Mouse (Mus musculus) limb, embryonic 14.5 days (tissue): ENCODE measurements around the gene Mfap1b. TPM values are rescaled to one million over a fixed set of nuclear protein-coding genes. Genes with fewer than 3 reads are reported as not detected.
A peak's percentile ranks its signal among the peaks of the same experiment; 100 is the strongest.

Experiments
- ATAC-seq: fragments of 200-750 bp; cut with Nextera tagmentation; 2 replicates; pipeline ENCODE4 v1.8.0; 2017; ENCODE audit warnings: low read depth, moderate number of reproducible peaks, moderate TSS enrichment; ENCODE audit not compliant: low FRiP score
- DNase-seq: peaks from one replicate; pipeline ENCODE4 v3.0.0-alpha.2; 2015; ENCODE audit warnings: low spot score
- H3K27ac ChIP-seq: fragments of 300-500 bp; sonication (generic); replicated peaks from 2 replicates; pipeline ENCODE4 v1.5.1; 2014; ENCODE audit warnings: low read depth, mild to moderate bottlenecking, low read length, moderate library complexity, mixed read lengths
- H3K27me3 ChIP-seq: fragments of 300-500 bp; sonication (generic); 2 replicates; pipeline ENCODE4 v1.6.1; 2014; ENCODE audit warnings: low read length, mixed read lengths; ENCODE audit not compliant: control insufficient read depth, insufficient read depth
- H3K36me3 ChIP-seq: fragments of 300-500 bp; sonication (generic); 2 replicates; pipeline ENCODE4 v1.6.1; 2014; ENCODE audit warnings: mild to moderate bottlenecking, low read length, moderate library complexity, mixed read lengths; ENCODE audit not compliant: control insufficient read depth, insufficient read depth
- H3K4me1 ChIP-seq: fragments of 300-500 bp; sonication (generic); 2 replicates; pipeline ENCODE4 v1.6.1; 2014; ENCODE audit warnings: antibody characterized with exemption, low read length, mixed read lengths; ENCODE audit not compliant: control insufficient read depth, insufficient read depth
- H3K4me2 ChIP-seq: fragments of 300-500 bp; sonication (generic); replicated peaks from 2 replicates; pipeline ENCODE4 v1.6.1; 2014; ENCODE audit warnings: low read depth, mild to moderate bottlenecking, low read length, moderate library complexity; ENCODE audit not compliant: severe bottlenecking
- H3K4me3 ChIP-seq: fragments of 300-500 bp; sonication (generic); replicated peaks from 2 replicates; pipeline ENCODE4 v1.5.1; 2014; ENCODE audit warnings: low read length
- H3K9ac ChIP-seq: fragments of 300-500 bp; sonication (generic); 2 replicates; pipeline ENCODE4 v1.6.1; 2014; ENCODE audit warnings: mild to moderate bottlenecking, low read depth, low read length, moderate library complexity; ENCODE audit not compliant: severe bottlenecking
- H3K9me3 ChIP-seq: fragments of 300-500 bp; sonication (generic); 2 replicates; pipeline ENCODE4 v1.6.1; 2016; ENCODE audit warnings: low read length; ENCODE audit not compliant: control insufficient read depth
- POLR2A ChIP-seq: fragments of 200-500 bp; IDR thresholded peaks from 2 replicates; pipeline ENCODE4 v1.8.0; 2012; ENCODE audit warnings: inconsistent platforms, mild to moderate bottlenecking, moderate library complexity, borderline replicate concordance; ENCODE audit not compliant: insufficient read depth, insufficient read length; ENCODE audit errors: extremely low read depth
- WGBS: fragments of 180-500 bp; shearing (Covaris S2); extraction: QIAGEN DNeasy Blood & Tissue Kit; methylation state at CpG from one replicate; pipeline ENCODE4 v1.1.7; 2014; 5-methylcytosine and 5-hydroxymethylcytosine counted together
- polyA plus RNA-seq, 2 experiments: library from polyadenylated mRNA; depleted of rRNA in 1 of 2; stranded (reverse) in 1 of 2; unstranded in 1 of 2; fragments of >200 nt; fragmentation: Nextera tagmentation in 1 of 2; extraction: Ambion mirVana in 1 of 2; gene quantifications; 2 replicates each; pipeline versions ENCODE4 v1.2.1 to v1.2.3; 2012 to 2014

The Mfap1b gene
- polyA plus RNA-seq, 2 experiments = 16.8 to 54.1 TPM

- Histone ChIP-seq H3K27me3 (no peaks in the 10 kb centered on the region), H3K4me3 (no peak overlapping the region), H3K4me2 (no peak overlapping the region), H3K9me3 (no peaks in the 10 kb centered on the region), H3K4me1 (peaks cover 3% of the 10 kb centered on the region; the same call in 1 of the 2 replicates), H3K27ac (no peak overlapping the region), H3K36me3 (peaks cover 20% of the 10 kb centered on the region), H3K9ac (no peak overlapping the region)
- TF ChIP-seq POLR2A = no peak
- no peak for ATAC-seq
- no peak for DNase-seq
- 69% methylated on average over 2 of the region's 2 CpGs for WGBS
Measured at GRCm38 (mm10) chr2:121460071-121460470, 13.8 kb downstream of the Mfap1b start.

- TF ChIP-seq POLR2A = 0 out of 2 replicates have a peak, but pooled peaks have one; percentile 36
- DNase-seq = peak; percentile 85
- 4% methylated on average over 41 of the region's 41 CpGs for WGBS
- H3K27ac ChIP-seq = peak within 1 kb of the TSS; percentile 67
- H3K9me3 ChIP-seq = no peaks in the 10 kb centered on the region
- peaks cover 44% of the 10 kb centered on the region for H3K36me3 ChIP-seq
- peak; percentile 91 for ATAC-seq
- no peaks in the 10 kb centered on the region for H3K27me3 ChIP-seq
- H3K4me3 ChIP-seq = peak within 1 kb of the TSS; percentile 68
- peak within 1 kb of the TSS; percentile 76 for H3K9ac ChIP-seq
- peak within 1 kb of the TSS; percentile 56 for H3K4me2 ChIP-seq
- peaks cover 3% of the 10 kb centered on the region; the same call in 1 of the 2 replicates for H3K4me1 ChIP-seq
Measured at GRCm38 (mm10) chr2:121456692-121457642, 16.9 kb downstream of the Mfap1b start, which contains the start of gene Serinc4. Gene Serinc4 (minus strand): TSS chr2:121456781.

GRCm38 (mm10) chr2:121455534-121455933 lies 18.3 kb downstream of the Mfap1b start:
- H3K4me1 ChIP-seq = peaks cover 9% of the 10 kb centered on the region
- no peak for ATAC-seq
- H3K4me3 ChIP-seq = no peak overlapping the region
- DNase-seq = no peak
- H3K9me3 ChIP-seq = no peaks in the 10 kb centered on the region
- no peak overlapping the region for H3K9ac ChIP-seq
- WGBS = 69% methylated on average over 5 of the region's 5 CpGs
- TF ChIP-seq POLR2A = no peak
- no peaks in the 10 kb centered on the region for H3K27me3 ChIP-seq
- H3K27ac ChIP-seq = no peak overlapping the region
- H3K36me3 ChIP-seq = peaks cover 46% of the 10 kb centered on the region
- no peak overlapping the region for H3K4me2 ChIP-seq

- no peak for DNase-seq
- no peak overlapping the region for H3K4me2 ChIP-seq
- H3K4me1 ChIP-seq = peaks cover 13% of the 10 kb centered on the region
- no peak overlapping the region for H3K27ac ChIP-seq
- H3K4me3 ChIP-seq = no peak overlapping the region
- H3K27me3 ChIP-seq = no peaks in the 10 kb centered on the region
- H3K9ac ChIP-seq = no peak overlapping the region
- H3K9me3 ChIP-seq = no peaks in the 10 kb centered on the region
- peaks cover 44% of the 10 kb centered on the region for H3K36me3 ChIP-seq
- ATAC-seq = no peak
- 82% methylated on average over 6 of the region's 6 CpGs for WGBS
- TF ChIP-seq POLR2A = no peak
Measured at GRCm38 (mm10) chr2:121453917-121454316, 19.9 kb downstream of the Mfap1b start.

GRCm38 (mm10) chr2:121452990-121453389 lies 20.9 kb downstream of the Mfap1b start, which contains the start of gene Hypk:
Gene Hypk (plus strand): TSS chr2:121453290.
- H3K9me3 ChIP-seq = no peaks in the 10 kb centered on the region
- H3K4me1 ChIP-seq = peaks cover 13% of the 10 kb centered on the region
- no peak for TF ChIP-seq POLR2A
- H3K9ac ChIP-seq = no peak within 1 kb of the TSS
- 62% methylated on average over 4 of the region's 4 CpGs for WGBS
- H3K4me2 ChIP-seq = no peak within 1 kb of the TSS
- ATAC-seq = no peak
- no peak for DNase-seq
- peaks cover 37% of the 10 kb centered on the region for H3K36me3 ChIP-seq
- no peaks in the 10 kb centered on the region for H3K27me3 ChIP-seq
- no peak within 1 kb of the TSS for H3K4me3 ChIP-seq
- no peak within 1 kb of the TSS for H3K27ac ChIP-seq
